Mouse (Mus musculus) liver, postnatal 0 days (tissue): Measurements from ENCODE around the gene Fam189b.

Experiments used
- CTCF ChIP-seq: sonication (generic); IDR thresholded peaks from 2 replicates; pipeline ENCODE4 v1.5.1; 2016; ENCODE audit warnings: antibody characterized with exemption, low read depth
- EP300 ChIP-seq: IDR thresholded peaks from 2 replicates; pipeline ENCODE4 v1.6.1; 2016; ENCODE audit warnings: antibody characterized with exemption, low read depth, mild to moderate bottlenecking

GRCm38 (mm10) chr3:89148567-89148966, 34.4 kb upstream of the Fam189b start:
- TF ChIP-seq CTCF (no peak), EP300 (no peak)
